Mouse (Mus musculus) heart, embryonic 13.5 days (tissue): ENCODE data around the gene Nphs1. TPM values are rescaled to one million over a fixed set of nuclear protein-coding genes. Genes with fewer than 3 reads are reported as not detected.
A peak's percentile ranks its signal among the peaks of the same experiment; 100 is the strongest.

ENCODE experiments used
- ATAC-seq: fragments of 200-750 bp; cut with Nextera tagmentation; 2 replicates; pipeline ENCODE4 v1.8.0; 2017; ENCODE audit warnings: moderate TSS enrichment; ENCODE audit not compliant: insufficient number of reproducible peaks, low FRiP score, low TSS enrichment; ENCODE audit errors: extremely low read depth
- H3K27ac ChIP-seq: fragments of 300-500 bp; sonication (generic); replicated peaks from 2 replicates; pipeline ENCODE4 v1.5.1; 2015; ENCODE audit warnings: moderate library complexity, mild to moderate bottlenecking, inconsistent platforms
- H3K27me3 ChIP-seq: fragments of 300-500 bp; sonication (generic); replicated peaks from 2 replicates; pipeline ENCODE4 v1.6.1; 2015; ENCODE audit warnings: mild to moderate bottlenecking, inconsistent platforms
- H3K36me3 ChIP-seq: fragments of 300-500 bp; sonication (generic); 2 replicates; pipeline ENCODE4 v1.6.1; 2015; ENCODE audit warnings: mild to moderate bottlenecking, inconsistent platforms
- H3K4me1 ChIP-seq: fragments of 300-500 bp; sonication (generic); 2 replicates; pipeline ENCODE4 v1.6.1; 2015; ENCODE audit warnings: inconsistent platforms
- H3K4me2 ChIP-seq: fragments of 300-500 bp; sonication (generic); 2 replicates; pipeline ENCODE4 v1.6.1; 2015; ENCODE audit warnings: inconsistent platforms, mild to moderate bottlenecking, moderate library complexity
- H3K4me3 ChIP-seq: fragments of 300-500 bp; sonication (generic); 2 replicates; pipeline ENCODE4 v1.5.1; 2015; ENCODE audit warnings: moderate library complexity, mild to moderate bottlenecking, inconsistent platforms
- H3K9ac ChIP-seq: fragments of 300-500 bp; sonication (generic); 2 replicates; pipeline ENCODE4 v1.6.1; 2015; ENCODE audit warnings: inconsistent platforms, mild to moderate bottlenecking, moderate library complexity
- H3K9me3 ChIP-seq: fragments of 300-500 bp; sonication (generic); 2 replicates; pipeline ENCODE4 v1.6.1; 2016; ENCODE audit warnings: inconsistent platforms
- WGBS: fragments of 180-500 bp; shearing (Covaris S2); methylation state at CpG from one replicate; pipeline ENCODE4 v1.1.7; 2015; ENCODE audit warnings: mixed read lengths; 5-methylcytosine and 5-hydroxymethylcytosine counted together
- polyA plus RNA-seq: library from polyadenylated mRNA; unstranded; fragments of >200 nt; fragmentation: Nextera tagmentation; extraction: Ambion mirVana; gene quantifications from 2 replicates; pipeline ENCODE4 v1.2.1, GENCODE M21; 2015

Gene Nphs1
- polyA plus RNA-seq: 0.12 TPM in 1 of 2 replicates, not detected in the other

GRCm38 (mm10) chr7:30457629-30458330, at the start of gene Nphs1, which contains the start of gene Kirrel2:
Gene Nphs1, plus strand, starts transcription at chr7:30458315.
Gene Kirrel2, minus strand, starts transcription at chr7:30457690.
- 4% methylated on average over 16 of the region's 16 CpGs for WGBS
- ATAC-seq: no peak
- peak within 1 kb of the TSS; percentile 46 for H3K4me2 ChIP-seq

GRCm38 (mm10) chr7:30408639-30409038, 49.5 kb upstream of the Nphs1 start:
- Histone ChIP-seq H3K36me3 (no peaks in the 10 kb centered on the region), H3K9ac (no peak overlapping the region), H3K27me3 (peaks cover 8% of the 10 kb centered on the region; the same call in 1 of the 2 replicates), H3K4me3 (no peak overlapping the region), H3K4me1 (no peaks in the 10 kb centered on the region), H3K9me3 (no peaks in the 10 kb centered on the region), H3K4me2 (no peak overlapping the region), H3K27ac (no peak overlapping the region)
- ATAC-seq: no peak
- WGBS: 76% methylated on average over 3 of the region's 3 CpGs

More at GRCm38 (mm10) chr7:30457629-30458330, at the start of gene Nphs1, which contains the start of gene Kirrel2:
- Histone ChIP-seq H3K4me1 (peaks cover 17% of the 10 kb centered on the region), H3K4me3 (peak within 1 kb of the TSS; percentile 27), H3K27ac (no peak within 1 kb of the TSS), H3K27me3 (peaks cover 100% of the 10 kb centered on the region), H3K9ac (no peak within 1 kb of the TSS), H3K9me3 (no peaks in the 10 kb centered on the region), H3K36me3 (no peaks in the 10 kb centered on the region)

- no peak overlapping the region for H3K9ac ChIP-seq
- H3K4me2 ChIP-seq: no peak overlapping the region
- H3K4me3 ChIP-seq: no peak overlapping the region
- no peaks in the 10 kb centered on the region for H3K9me3 ChIP-seq
- no peak overlapping the region for H3K27ac ChIP-seq
- WGBS: 45% methylated on average over 2 of the region's 2 CpGs
- H3K36me3 ChIP-seq: no peaks in the 10 kb centered on the region
- H3K27me3 ChIP-seq: peaks cover 8% of the 10 kb centered on the region; the same call in 1 of the 2 replicates
- no peaks in the 10 kb centered on the region for H3K4me1 ChIP-seq
- no peak for ATAC-seq
These were observed 48.3 kb upstream of the Nphs1 start for GRCm38 (mm10) chr7:30409789-30410188.

- Histone ChIP-seq H3K9ac (no peak overlapping the region), H3K4me2 (no peak overlapping the region), H3K4me3 (no peak overlapping the region), H3K4me1 (no peaks in the 10 kb centered on the region), H3K27ac (no peak overlapping the region), H3K36me3 (no peaks in the 10 kb centered on the region), H3K9me3 (no peaks in the 10 kb centered on the region), H3K27me3 (peaks cover 8% of the 10 kb centered on the region; the same call in 1 of the 2 replicates)
- no peak for ATAC-seq
- WGBS: 68% methylated on average over 3 of the region's 3 CpGs
These were observed 47.1 kb upstream of the Nphs1 start for GRCm38 (mm10) chr7:30411023-30411422.

- H3K4me2 ChIP-seq: no peak overlapping the region
- H3K9me3 ChIP-seq: no peaks in the 10 kb centered on the region
- WGBS: 35% methylated on average over 4 of the region's 4 CpGs
- H3K36me3 ChIP-seq: no peaks in the 10 kb centered on the region
- H3K27me3 ChIP-seq: peaks cover 8% of the 10 kb centered on the region; the same call in 1 of the 2 replicates
- ATAC-seq: no peak
- H3K27ac ChIP-seq: no peak overlapping the region
- no peaks in the 10 kb centered on the region for H3K4me1 ChIP-seq
- no peak overlapping the region for H3K9ac ChIP-seq
- no peak overlapping the region for H3K4me3 ChIP-seq
These were observed 45.4 kb upstream of the Nphs1 start for GRCm38 (mm10) chr7:30412735-30413147.

GRCm38 (mm10) chr7:30413596-30413995, 44.5 kb upstream of the Nphs1 start, which contains the start of gene Tyrobp:
Gene Tyrobp, plus strand, starts transcription at chr7:30413760.
- H3K36me3 ChIP-seq: no peaks in the 10 kb centered on the region
- no peak within 1 kb of the TSS for H3K27ac ChIP-seq
- H3K9me3 ChIP-seq: no peaks in the 10 kb centered on the region
- peaks cover 8% of the 10 kb centered on the region; the same call in 1 of the 2 replicates for H3K27me3 ChIP-seq
- ATAC-seq: no peak
- WGBS: 47% methylated on average over 5 of the region's 5 CpGs
- H3K4me1 ChIP-seq: no peaks in the 10 kb centered on the region
- H3K4me3 ChIP-seq: no peak within 1 kb of the TSS
- H3K9ac ChIP-seq: no peak within 1 kb of the TSS
- no peak within 1 kb of the TSS for H3K4me2 ChIP-seq

- 61% methylated on average over 9 of the region's 9 CpGs for WGBS
These were observed 40.3 kb upstream of the Nphs1 start for GRCm38 (mm10) chr7:30417856-30418255.

GRCm38 (mm10) chr7:30419561-30420499, 38.3 kb upstream of the Nphs1 start, which contains the start of gene Hcst:
Gene Hcst, minus strand, starts transcription at chr7:30419854.
- Histone ChIP-seq H3K4me3 (no peak within 1 kb of the TSS), H3K27me3 (peaks cover 31% of the 10 kb centered on the region), H3K9ac (no peak within 1 kb of the TSS), H3K4me2 (no peak within 1 kb of the TSS), H3K4me1 (peaks cover 17% of the 10 kb centered on the region), H3K9me3 (peaks cover 7% of the 10 kb centered on the region), H3K36me3 (peaks cover 5% of the 10 kb centered on the region; the same call in 1 of the 2 replicates), H3K27ac (no peak within 1 kb of the TSS)
- 59% methylated on average over 10 of the region's 10 CpGs for WGBS
- no peak for ATAC-seq

More at GRCm38 (mm10) chr7:30417856-30418255, 40.3 kb upstream of the Nphs1 start:
- no peak for ATAC-seq
- Histone ChIP-seq H3K4me1 (peaks cover 10% of the 10 kb centered on the region), H3K27me3 (peaks cover 23% of the 10 kb centered on the region), H3K4me3 (no peak overlapping the region), H3K36me3 (no peaks in the 10 kb centered on the region), H3K27ac (no peak overlapping the region), H3K4me2 (no peak overlapping the region), H3K9ac (no peak overlapping the region), H3K9me3 (peaks cover 7% of the 10 kb centered on the region)

GRCm38 (mm10) chr7:30420673-30421072, 37.4 kb upstream of the Nphs1 start:
- Histone ChIP-seq H3K9ac (no peak overlapping the region), H3K9me3 (peaks cover 7% of the 10 kb centered on the region), H3K27ac (no peak overlapping the region), H3K4me1 (peaks cover 17% of the 10 kb centered on the region), H3K4me3 (no peak overlapping the region), H3K27me3 (peaks cover 31% of the 10 kb centered on the region), H3K4me2 (no peak overlapping the region), H3K36me3 (peaks cover 14% of the 10 kb centered on the region)
- ATAC-seq: no peak
- WGBS: 78% methylated on average over 3 of the region's 3 CpGs

GRCm38 (mm10) chr7:30421175-30421889, 36.8 kb upstream of the Nphs1 start, which contains the start of gene Nfkbid:
Gene Nfkbid, plus strand, starts transcription at chr7:30421732.
- H3K4me3 ChIP-seq: peak within 1 kb of the TSS; percentile 54
- peak within 1 kb of the TSS; percentile 62 for H3K27ac ChIP-seq
- no peak for ATAC-seq
- peaks cover 7% of the 10 kb centered on the region for H3K9me3 ChIP-seq
- peak within 1 kb of the TSS; percentile 77 for H3K9ac ChIP-seq
- peaks cover 31% of the 10 kb centered on the region for H3K27me3 ChIP-seq
- 8% methylated on average over 31 of the region's 31 CpGs for WGBS
- H3K4me1 ChIP-seq: peaks cover 17% of the 10 kb centered on the region
- H3K4me2 ChIP-seq: peak within 1 kb of the TSS; percentile 75
- H3K36me3 ChIP-seq: peaks cover 19% of the 10 kb centered on the region
